Mouse (Mus musculus): ENCODE measurements around the gene Fam206a. TPM values are rescaled to one million over a fixed set of nuclear protein-coding genes. Genes with fewer than 3 reads are reported as not detected.

Fam206a gene
- polyA plus RNA-seq, 1 experiment from 2014 or later, result 30.8 TPM

- ATAC-seq (replicated peaks; ENCODE audit: low FRiP score) (no peak), DNase-seq (ENCODE audit: low spot score) (no peak)
- H3K27me3 ChIP-seq (ENCODE audit: control insufficient read depth, insufficient read depth, low read length), result no peaks in the 10 kb centered on the region
- H3K4me1 ChIP-seq (replicated peaks; ENCODE audit: control insufficient read depth, insufficient read depth, low read length), result 0 out of 2 replicates have a peak, but pooled peaks cover 2% of the 10 kb centered on the region
- H3K9me3 ChIP-seq (ENCODE audit: control insufficient read depth, low read length), result no peaks in the 10 kb centered on the region
- no peak overlapping the region for H3K27ac ChIP-seq (ENCODE audit: low read depth, low read length)
- 69% methylated on average over 13 of the region's 13 CpGs for WGBS
- H3K36me3 ChIP-seq (ENCODE audit: control insufficient read depth, insufficient read depth, low read length), result no peaks in the 10 kb centered on the region; the same call in 1 of the 2 replicates
- no peak overlapping the region for H3K4me2 ChIP-seq (ENCODE audit: low read depth, low read length, severe bottlenecking)
- no peak overlapping the region for H3K4me3 ChIP-seq (ENCODE audit: low read depth, low read length)
- no peak overlapping the region for H3K9ac ChIP-seq (ENCODE audit: low read length)
These were observed 29.0 kb downstream of the Fam206a start for GRCm38 (mm10) chr4:56831013-56831609.

- DNase-seq (ENCODE audit: low spot score), result no peak
- Histone ChIP-seq H3K9me3 (ENCODE audit: control insufficient read depth, low read length) (no peaks in the 10 kb centered on the region), H3K27ac (ENCODE audit: low read depth, low read length) (no peak overlapping the region), H3K4me1 (replicated peaks; ENCODE audit: control insufficient read depth, insufficient read depth, low read length) (0 out of 2 replicates have a peak, but pooled peaks cover 2% of the 10 kb centered on the region), H3K4me3 (ENCODE audit: low read depth, low read length) (no peak overlapping the region), H3K4me2 (ENCODE audit: low read depth, low read length, severe bottlenecking) (no peak overlapping the region), H3K36me3 (ENCODE audit: control insufficient read depth, insufficient read depth, low read length) (no peaks in the 10 kb centered on the region; the same call in 1 of the 2 replicates), H3K27me3 (ENCODE audit: control insufficient read depth, insufficient read depth, low read length) (no peaks in the 10 kb centered on the region), H3K9ac (ENCODE audit: low read length) (no peak overlapping the region)
- WGBS, result 91% methylated on average over 7 of the region's 7 CpGs
- ATAC-seq (replicated peaks; ENCODE audit: low FRiP score), result no peak
These were observed 29.9 kb downstream of the Fam206a start for GRCm38 (mm10) chr4:56831998-56832397.

- Histone ChIP-seq H3K4me2 (ENCODE audit: low read depth, low read length, severe bottlenecking) (no peak overlapping the region), H3K27ac (ENCODE audit: low read depth, low read length) (no peak overlapping the region), H3K36me3 (ENCODE audit: control insufficient read depth, insufficient read depth, low read length) (no peaks in the 10 kb centered on the region), H3K4me1 (replicated peaks; ENCODE audit: control insufficient read depth, insufficient read depth, low read length) (no peaks in the 10 kb centered on the region), H3K9ac (ENCODE audit: low read length) (no peak overlapping the region), H3K27me3 (ENCODE audit: control insufficient read depth, insufficient read depth, low read length) (no peaks in the 10 kb centered on the region), H3K4me3 (ENCODE audit: low read depth, low read length) (no peak overlapping the region), H3K9me3 (ENCODE audit: control insufficient read depth, low read length) (no peaks in the 10 kb centered on the region)
- ATAC-seq (replicated peaks; ENCODE audit: low FRiP score), result no peak
- no peak for DNase-seq (ENCODE audit: low spot score)
- WGBS, result 89% methylated on average over 6 of the region's 6 CpGs
These were observed 35.5 kb downstream of the Fam206a start for GRCm38 (mm10) chr4:56837661-56838060.

- Histone ChIP-seq H3K4me2 (ENCODE audit: low read depth, low read length, severe bottlenecking) (no peak overlapping the region), H3K27me3 (ENCODE audit: control insufficient read depth, insufficient read depth, low read length) (no peaks in the 10 kb centered on the region), H3K9me3 (ENCODE audit: control insufficient read depth, low read length) (no peaks in the 10 kb centered on the region; the same call in 1 of the 2 replicates), H3K4me3 (ENCODE audit: low read depth, low read length) (no peak overlapping the region), H3K4me1 (replicated peaks; ENCODE audit: control insufficient read depth, insufficient read depth, low read length) (no peaks in the 10 kb centered on the region), H3K27ac (ENCODE audit: low read depth, low read length) (no peak overlapping the region), H3K36me3 (ENCODE audit: control insufficient read depth, insufficient read depth, low read length) (peaks cover 6% of the 10 kb centered on the region), H3K9ac (ENCODE audit: low read length) (no peak overlapping the region)
- no peak for DNase-seq (ENCODE audit: low spot score)
- 90% methylated on average over 3 of the region's 3 CpGs for WGBS
- no peak for ATAC-seq (replicated peaks; ENCODE audit: low FRiP score)
These were observed 38.2 kb downstream of the Fam206a start for GRCm38 (mm10) chr4:56840297-56840696.

- Histone ChIP-seq H3K9me3 (ENCODE audit: control insufficient read depth, low read length) (no peaks in the 10 kb centered on the region; the same call in 1 of the 2 replicates), H3K4me2 (ENCODE audit: low read depth, low read length, severe bottlenecking) (no peak overlapping the region), H3K27ac (ENCODE audit: low read depth, low read length) (no peak overlapping the region), H3K9ac (ENCODE audit: low read length) (no peak overlapping the region), H3K4me1 (replicated peaks; ENCODE audit: control insufficient read depth, insufficient read depth, low read length) (no peaks in the 10 kb centered on the region), H3K36me3 (ENCODE audit: control insufficient read depth, insufficient read depth, low read length) (peaks cover 6% of the 10 kb centered on the region), H3K4me3 (ENCODE audit: low read depth, low read length) (no peak overlapping the region), H3K27me3 (ENCODE audit: control insufficient read depth, insufficient read depth, low read length) (no peaks in the 10 kb centered on the region)
- DNase-seq (ENCODE audit: low spot score) (no peak), ATAC-seq (replicated peaks; ENCODE audit: low FRiP score) (no peak)
- 86% methylated on average over 7 of the region's 7 CpGs for WGBS
These were observed 40.4 kb downstream of the Fam206a start for GRCm38 (mm10) chr4:56842501-56842900.

- DNase-seq (ENCODE audit: low spot score) (no peak), ATAC-seq (replicated peaks; ENCODE audit: low FRiP score) (no peak)
- H3K36me3 ChIP-seq (ENCODE audit: control insufficient read depth, insufficient read depth, low read length), result peaks cover 6% of the 10 kb centered on the region
- H3K4me3 ChIP-seq (ENCODE audit: low read depth, low read length), result no peak overlapping the region
- no peaks in the 10 kb centered on the region for H3K4me1 ChIP-seq (replicated peaks; ENCODE audit: control insufficient read depth, insufficient read depth, low read length)
- H3K9me3 ChIP-seq (ENCODE audit: control insufficient read depth, low read length), result no peaks in the 10 kb centered on the region; the same call in 1 of the 2 replicates
- H3K27ac ChIP-seq (ENCODE audit: low read depth, low read length), result no peak overlapping the region
- 96% methylated on average over 2 of the region's 2 CpGs for WGBS
- no peak overlapping the region for H3K9ac ChIP-seq (ENCODE audit: low read length)
- H3K4me2 ChIP-seq (ENCODE audit: low read depth, low read length, severe bottlenecking), result no peak overlapping the region
- no peaks in the 10 kb centered on the region for H3K27me3 ChIP-seq (ENCODE audit: control insufficient read depth, insufficient read depth, low read length)
These were observed 41.8 kb downstream of the Fam206a start for GRCm38 (mm10) chr4:56843963-56844362.

GRCm38 (mm10) chr4:56844911-56845310 is 42.8 kb downstream of the Fam206a start:
- H3K4me3 ChIP-seq (ENCODE audit: low read depth, low read length), result no peak overlapping the region
- no peaks in the 10 kb centered on the region; the same call in 1 of the 2 replicates for H3K9me3 ChIP-seq (ENCODE audit: control insufficient read depth, low read length)
- no peak for DNase-seq (ENCODE audit: low spot score)
- H3K27ac ChIP-seq (ENCODE audit: low read depth, low read length), result no peak overlapping the region
- no peaks in the 10 kb centered on the region for H3K27me3 ChIP-seq (ENCODE audit: control insufficient read depth, insufficient read depth, low read length)
- WGBS, result 93% methylated on average over 4 of the region's 4 CpGs
- H3K4me2 ChIP-seq (ENCODE audit: low read depth, low read length, severe bottlenecking), result no peak overlapping the region
- peaks cover 6% of the 10 kb centered on the region for H3K36me3 ChIP-seq (ENCODE audit: control insufficient read depth, insufficient read depth, low read length)
- no peak for ATAC-seq (replicated peaks; ENCODE audit: low FRiP score)
- no peak overlapping the region for H3K9ac ChIP-seq (ENCODE audit: low read length)
- H3K4me1 ChIP-seq (replicated peaks; ENCODE audit: control insufficient read depth, insufficient read depth, low read length), result no peaks in the 10 kb centered on the region

- Histone ChIP-seq H3K9ac (ENCODE audit: low read length) (no peak overlapping the region), H3K9me3 (ENCODE audit: control insufficient read depth, low read length) (no peaks in the 10 kb centered on the region; the same call in 1 of the 2 replicates), H3K27me3 (ENCODE audit: control insufficient read depth, insufficient read depth, low read length) (no peaks in the 10 kb centered on the region), H3K4me1 (replicated peaks; ENCODE audit: control insufficient read depth, insufficient read depth, low read length) (no peaks in the 10 kb centered on the region), H3K4me2 (ENCODE audit: low read depth, low read length, severe bottlenecking) (no peak overlapping the region), H3K36me3 (ENCODE audit: control insufficient read depth, insufficient read depth, low read length) (peaks cover 6% of the 10 kb centered on the region), H3K4me3 (ENCODE audit: low read depth, low read length) (no peak overlapping the region), H3K27ac (ENCODE audit: low read depth, low read length) (no peak overlapping the region)
- WGBS, result 63% methylated on average over 12 of the region's 12 CpGs
- DNase-seq (ENCODE audit: low spot score) (no peak), ATAC-seq (replicated peaks; ENCODE audit: low FRiP score) (no peak)
These were observed 43.9 kb downstream of the Fam206a start for GRCm38 (mm10) chr4:56845896-56846533.

GRCm38 (mm10) chr4:56847400-56847799 is 45.3 kb downstream of the Fam206a start:
- Histone ChIP-seq H3K36me3 (ENCODE audit: control insufficient read depth, insufficient read depth, low read length) (peaks cover 6% of the 10 kb centered on the region), H3K27me3 (ENCODE audit: control insufficient read depth, insufficient read depth, low read length) (no peaks in the 10 kb centered on the region), H3K9me3 (ENCODE audit: control insufficient read depth, low read length) (no peaks in the 10 kb centered on the region; the same call in 1 of the 2 replicates), H3K4me2 (ENCODE audit: low read depth, low read length, severe bottlenecking) (no peak overlapping the region), H3K4me1 (replicated peaks; ENCODE audit: control insufficient read depth, insufficient read depth, low read length) (no peaks in the 10 kb centered on the region), H3K27ac (ENCODE audit: low read depth, low read length) (no peak overlapping the region), H3K9ac (ENCODE audit: low read length) (no peak overlapping the region), H3K4me3 (ENCODE audit: low read depth, low read length) (no peak overlapping the region)
- DNase-seq (ENCODE audit: low spot score), result no peak
- ATAC-seq (replicated peaks; ENCODE audit: low FRiP score), result no peak
- WGBS, result 93% methylated on average over 3 of the region's 3 CpGs

Data from forebrain, embryonic 11.5 days (tissue).